Mouse (Mus musculus): ENCODE data around the gene Zfp668. TPM values are rescaled to one million over a fixed set of nuclear protein-coding genes. Genes with fewer than 3 reads are reported as not detected.
"Not testable (repeated sequence)": the region's sequence is repeated elsewhere in the genome, so short reads cannot be mapped to it uniquely, and the experiment has no call there.

Gene Zfp668
- polyA plus RNA-seq, 1 experiment from 2014 or later, result 9.7 TPM

GRCm38 (mm10) chr7:127840031-127840430 is 36.6 kb downstream of the Zfp668 start:
- H3K9ac ChIP-seq; H3K9me3 ChIP-seq; ATAC-seq (ENCODE audit: extremely low read depth, insufficient number of reproducible peaks, low FRiP score, low TSS enrichment); H3K4me3 ChIP-seq; H3K27ac ChIP-seq (replicated peaks); H3K27me3 ChIP-seq (replicated peaks): not testable (repeated sequence)
- Histone ChIP-seq H3K4me2 (peak overlapping the region; percentile 91; the same call in 1 of the 2 replicates), H3K4me1 (peaks cover 15% of the 10 kb centered on the region), H3K36me3 (peaks cover 19% of the 10 kb centered on the region)
- 68% methylated on average over 2 of the region's 2 CpGs for WGBS

GRCm38 (mm10) chr7:127837878-127838277 is 38.8 kb downstream of the Zfp668 start:
- not testable (repeated sequence) for H3K27me3 ChIP-seq (replicated peaks); H3K36me3 ChIP-seq; H3K27ac ChIP-seq (replicated peaks); H3K9ac ChIP-seq; H3K4me3 ChIP-seq; ATAC-seq (ENCODE audit: extremely low read depth, insufficient number of reproducible peaks, low FRiP score, low TSS enrichment); H3K9me3 ChIP-seq; H3K4me2 ChIP-seq
- 68% methylated on average over 4 of the region's 4 CpGs for WGBS
- peaks cover 13% of the 10 kb centered on the region for H3K4me1 ChIP-seq

- no peak overlapping the region for H3K27ac ChIP-seq (replicated peaks)
- H3K9ac ChIP-seq, result no peak overlapping the region
- no peaks in the 10 kb centered on the region for H3K36me3 ChIP-seq
- H3K4me3 ChIP-seq, result no peak overlapping the region
- no peaks in the 10 kb centered on the region for H3K9me3 ChIP-seq
- H3K4me2 ChIP-seq, result no peak overlapping the region
- 86% methylated on average over 5 of the region's 5 CpGs for WGBS
- no peaks in the 10 kb centered on the region; the same call in 1 of the 2 replicates for H3K27me3 ChIP-seq (replicated peaks)
- peaks cover 9% of the 10 kb centered on the region for H3K4me1 ChIP-seq
- no peak for ATAC-seq (ENCODE audit: extremely low read depth, insufficient number of reproducible peaks, low FRiP score, low TSS enrichment)
Measured at GRCm38 (mm10) chr7:127837473-127837872, 39.2 kb downstream of the Zfp668 start.

GRCm38 (mm10) chr7:127835550-127835949 is 41.1 kb downstream of the Zfp668 start:
- Histone ChIP-seq H3K27me3 (replicated peaks) (no peaks in the 10 kb centered on the region; the same call in 1 of the 2 replicates), H3K9ac (no peak overlapping the region), H3K4me1 (peaks cover 4% of the 10 kb centered on the region), H3K4me2 (no peak overlapping the region), H3K9me3 (no peaks in the 10 kb centered on the region), H3K4me3 (no peak overlapping the region), H3K27ac (replicated peaks) (no peak overlapping the region), H3K36me3 (no peaks in the 10 kb centered on the region)
- ATAC-seq (ENCODE audit: extremely low read depth, insufficient number of reproducible peaks, low FRiP score, low TSS enrichment), result no peak
- WGBS, result 77% methylated on average over 2 of the region's 2 CpGs

GRCm38 (mm10) chr7:127824176-127824871 is 52.3 kb downstream of the Zfp668 start, which contains the start of the genes Stx4a and Stx1b:
Gene Stx4a, plus strand, starts transcription at chr7:127824294.
Gene Stx1b, minus strand, starts transcription at chr7:127824549.
- peaks cover 10% of the 10 kb centered on the region; the same call in 1 of the 2 replicates for H3K27me3 ChIP-seq (replicated peaks)
- H3K36me3 ChIP-seq, result no peaks in the 10 kb centered on the region
- no peak; the same call in 1 of the 2 replicates for ATAC-seq (ENCODE audit: extremely low read depth, insufficient number of reproducible peaks, low FRiP score, low TSS enrichment)
- H3K9me3 ChIP-seq, result no peaks in the 10 kb centered on the region
- H3K4me2 ChIP-seq, result peak within 1 kb of the TSS; percentile 76
- peak within 1 kb of the TSS; percentile 60 for H3K4me3 ChIP-seq
- 4% methylated on average over 35 of the region's 38 CpGs for WGBS
- no peak within 1 kb of the TSS for H3K27ac ChIP-seq (replicated peaks)
- H3K4me1 ChIP-seq, result 0 out of 2 replicates have a peak, but pooled peaks cover 14% of the 10 kb centered on the region
- peak within 1 kb of the TSS; percentile 83 for H3K9ac ChIP-seq

- 70% methylated on average over 11 of the region's 11 CpGs for WGBS
- Histone ChIP-seq H3K4me1 (0 out of 2 replicates have a peak, but pooled peaks cover 14% of the 10 kb centered on the region), H3K27me3 (replicated peaks) (peaks cover 10% of the 10 kb centered on the region; the same call in 1 of the 2 replicates), H3K4me3 (peak overlapping the region; percentile 60), H3K4me2 (peak overlapping the region; percentile 76), H3K27ac (replicated peaks) (no peak overlapping the region), H3K36me3 (no peaks in the 10 kb centered on the region), H3K9ac (peak overlapping the region; percentile 83), H3K9me3 (no peaks in the 10 kb centered on the region)
- no peak for ATAC-seq (ENCODE audit: extremely low read depth, insufficient number of reproducible peaks, low FRiP score, low TSS enrichment)
Measured at GRCm38 (mm10) chr7:127823236-127824171, 53.1 kb downstream of the Zfp668 start.

- Histone ChIP-seq H3K4me3 (no peak overlapping the region), H3K36me3 (no peaks in the 10 kb centered on the region), H3K9me3 (no peaks in the 10 kb centered on the region), H3K4me2 (no peak overlapping the region), H3K9ac (no peak overlapping the region), H3K27ac (replicated peaks) (no peak overlapping the region), H3K27me3 (replicated peaks) (peaks cover 10% of the 10 kb centered on the region; the same call in 1 of the 2 replicates), H3K4me1 (0 out of 2 replicates have a peak, but pooled peaks cover 14% of the 10 kb centered on the region)
- 74% methylated on average over 3 of the region's 3 CpGs for WGBS
- ATAC-seq (ENCODE audit: extremely low read depth, insufficient number of reproducible peaks, low FRiP score, low TSS enrichment), result no peak
Measured at GRCm38 (mm10) chr7:127822494-127822893, 54.1 kb downstream of the Zfp668 start.

GRCm38 (mm10) chr7:127820836-127821509 is 55.7 kb downstream of the Zfp668 start:
- Histone ChIP-seq H3K4me3 (no peak overlapping the region), H3K4me1 (peaks cover 14% of the 10 kb centered on the region; the same call in 1 of the 2 replicates), H3K9ac (no peak overlapping the region), H3K27ac (replicated peaks) (peak overlapping the region; percentile 53), H3K36me3 (no peaks in the 10 kb centered on the region), H3K4me2 (no peak overlapping the region), H3K9me3 (no peaks in the 10 kb centered on the region), H3K27me3 (replicated peaks) (peaks cover 10% of the 10 kb centered on the region; the same call in 1 of the 2 replicates)
- WGBS, result 54% methylated on average over 13 of the region's 13 CpGs
- no peak for ATAC-seq (ENCODE audit: extremely low read depth, insufficient number of reproducible peaks, low FRiP score, low TSS enrichment)

- Histone ChIP-seq H3K4me3 (no peak overlapping the region), H3K4me1 (peaks cover 14% of the 10 kb centered on the region), H3K27ac (replicated peaks) (no peak overlapping the region), H3K27me3 (replicated peaks) (no peaks in the 10 kb centered on the region), H3K9me3 (no peaks in the 10 kb centered on the region), H3K9ac (no peak overlapping the region), H3K4me2 (no peak overlapping the region), H3K36me3 (no peaks in the 10 kb centered on the region)
- WGBS, result 78% methylated on average over 5 of the region's 5 CpGs
- no peak for ATAC-seq (ENCODE audit: extremely low read depth, insufficient number of reproducible peaks, low FRiP score, low TSS enrichment)
Measured at GRCm38 (mm10) chr7:127817776-127818175, 58.9 kb downstream of the Zfp668 start.

GRCm38 (mm10) chr7:127817053-127817452 is 59.6 kb downstream of the Zfp668 start:
- H3K27ac ChIP-seq (replicated peaks), result no peak overlapping the region
- H3K4me3 ChIP-seq, result no peak overlapping the region
- WGBS, result 68% methylated on average over 7 of the region's 7 CpGs
- no peak for ATAC-seq (ENCODE audit: extremely low read depth, insufficient number of reproducible peaks, low FRiP score, low TSS enrichment)
- no peaks in the 10 kb centered on the region for H3K27me3 ChIP-seq (replicated peaks)
- H3K4me2 ChIP-seq, result no peak overlapping the region
- no peaks in the 10 kb centered on the region for H3K36me3 ChIP-seq
- H3K9me3 ChIP-seq, result no peaks in the 10 kb centered on the region
- peaks cover 14% of the 10 kb centered on the region for H3K4me1 ChIP-seq
- no peak overlapping the region for H3K9ac ChIP-seq
